Mouse (Mus musculus) ES-Bruce4 (cell line): ENCODE results near the gene Xcl1.

Experiments
- CTCF ChIP-seq: IDR thresholded peaks from one replicate; pipeline ENCODE4 v1.8.1; 2011; ENCODE audit warnings: low read depth, low read length
- POLR2A ChIP-seq: IDR thresholded peaks from one replicate; pipeline ENCODE4 v1.8.1; 2011; ENCODE audit warnings: low read length; ENCODE audit not compliant: insufficient read depth

DNA sequence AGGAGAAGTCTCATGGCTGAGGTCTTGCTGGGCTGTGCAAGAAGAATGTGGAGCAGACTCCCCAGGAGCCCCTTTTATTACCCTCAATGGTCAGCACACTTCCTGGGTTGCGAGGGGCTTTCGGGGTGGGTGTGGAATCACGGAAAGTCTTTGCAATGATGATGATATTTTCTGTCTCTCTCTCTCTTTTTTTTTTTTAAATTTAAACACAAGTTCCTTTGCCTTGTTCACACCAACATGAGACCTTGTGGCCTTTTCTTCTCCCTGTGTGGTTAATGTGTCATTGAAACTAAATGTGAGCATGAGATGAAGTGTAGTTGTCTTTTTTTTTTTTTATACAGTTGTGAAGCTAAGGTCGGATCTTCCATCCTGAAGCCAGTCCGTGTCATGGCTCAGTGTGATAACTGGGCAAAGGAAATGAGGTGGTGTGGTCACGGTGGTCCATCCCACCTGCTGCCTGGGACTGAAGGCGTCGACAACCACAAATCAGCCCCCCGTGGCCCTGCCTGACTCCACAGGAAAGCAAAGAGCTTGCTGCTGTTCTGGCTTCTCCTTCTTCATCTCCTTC, at the start of gene Xcl1:
- TF ChIP-seq CTCF (no peak), POLR2A (no peak)
